8 mouse cellular contexts compared by ENCODE assay signal in the genomic region with DNA sequence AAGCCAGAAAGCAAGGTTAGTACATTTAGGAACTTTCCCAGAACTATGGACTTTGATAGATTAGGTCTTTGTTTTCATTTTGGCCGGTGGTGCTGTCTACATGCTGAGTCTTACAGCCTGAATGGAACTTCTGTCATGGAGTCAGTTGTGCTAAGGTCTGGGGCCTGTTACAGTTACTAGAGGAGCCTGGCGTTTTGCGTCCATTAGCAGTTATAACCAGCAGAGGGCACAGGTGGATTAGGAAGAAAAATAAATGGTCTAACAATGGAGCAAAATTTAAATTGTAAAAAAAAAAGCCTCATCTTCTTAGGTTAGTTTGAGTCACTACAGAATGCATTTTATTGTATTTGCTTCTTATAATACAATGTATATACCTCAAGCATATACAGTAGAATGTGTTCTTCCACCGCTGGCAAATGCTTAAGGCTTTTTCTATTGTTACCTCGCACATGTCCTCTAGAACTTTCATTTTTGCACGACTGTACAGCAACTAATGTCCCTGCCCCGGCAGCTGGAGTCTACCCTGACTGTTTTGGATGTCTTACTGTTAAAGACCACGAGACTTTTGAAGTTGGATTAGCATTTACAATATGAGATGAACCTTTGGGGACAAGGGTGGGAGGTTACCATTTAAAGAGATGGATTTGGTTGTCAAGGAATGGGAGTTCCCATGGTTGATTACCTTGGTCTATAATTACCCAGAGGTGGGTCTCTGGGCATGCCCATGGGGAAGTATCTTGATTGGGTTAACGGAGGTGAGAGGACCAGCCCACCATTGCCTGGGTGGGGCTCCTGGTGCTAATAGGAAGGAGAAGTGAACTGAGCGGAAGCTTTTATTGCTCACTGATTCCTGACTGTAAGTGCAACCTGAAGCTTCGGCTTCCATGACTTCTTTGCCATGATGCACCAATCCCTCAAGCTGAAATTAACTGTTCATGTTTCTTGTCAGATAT. TPM values are rescaled to one million over a fixed set of nuclear protein-coding genes. Genes with fewer than 3 reads are reported as not detected.
A peak's percentile ranks its signal among the peaks of the same experiment; 100 is the strongest.
DNase-seq lines count a peak whose midpoint lies in the region; ATAC-seq and TF ChIP-seq lines count a peak whose summit lies in the region.

No protein-coding gene starts in this region.

- H3K9ac ChIP-seq in hindbrain, postnatal 0 days (replicated peaks; ENCODE audit: low read length), result no peak overlapping the region
- H3K9ac ChIP-seq in lung, embryonic 14.5 days, result no peak overlapping the region

- 0 out of 2 replicates have a peak, but pooled peaks have one; percentile 38 for ATAC-seq in hindbrain, postnatal 0 days
- no peak for ATAC-seq in lung, embryonic 14.5 days (ENCODE audit: insufficient read depth)

- peak; percentile 86 for DNase-seq in heart, adult 11 months
- DNase-seq in heart, embryonic 10.5 days (ENCODE audit: low spot score), result no peak
- DNase-seq in urinary bladder, postnatal 25 days (ENCODE audit: low spot score), result peak; percentile 19
- DNase-seq in urinary bladder, postnatal 4 days (ENCODE audit: low spot score in 2 of 2), result no peak
- peak; percentile 72 for DNase-seq in embryo, embryonic 10.5 days (ENCODE audit: low spot score)
- DNase-seq in hindbrain, postnatal 0 days (ENCODE audit: low spot score), result peak; percentile 82
- DNase-seq in lung, embryonic 14.5 days, result peak; percentile 86
- peak; percentile 31 for DNase-seq in thymus, postnatal 0 days (ENCODE audit: low spot score)

- no peaks in the 10 kb centered on the region for H3K9me3 ChIP-seq in heart, embryonic 10.5 days
- no peaks in the 10 kb centered on the region for H3K9me3 ChIP-seq in hindbrain, postnatal 0 days (ENCODE audit: low read length)
- no peaks in the 10 kb centered on the region for H3K9me3 ChIP-seq in lung, embryonic 14.5 days (ENCODE audit: low read depth, low read length)

- no peak overlapping the region for H3K4me2 ChIP-seq in hindbrain, postnatal 0 days (ENCODE audit: low read depth, low read length)
- H3K4me2 ChIP-seq in lung, embryonic 14.5 days, result no peak overlapping the region

- H3K27me3 ChIP-seq in heart, embryonic 10.5 days (ENCODE audit: insufficient read depth, poor library complexity, severe bottlenecking), result no peaks in the 10 kb centered on the region
- no peaks in the 10 kb centered on the region for H3K27me3 ChIP-seq in hindbrain, postnatal 0 days (ENCODE audit: insufficient read depth, low read length)
- H3K27me3 ChIP-seq in lung, embryonic 14.5 days (ENCODE audit: insufficient read depth, low read length), result no peaks in the 10 kb centered on the region

- H3K4me1 ChIP-seq in heart, embryonic 10.5 days, result no peaks in the 10 kb centered on the region
- H3K4me1 ChIP-seq in hindbrain, postnatal 0 days (ENCODE audit: insufficient read depth, low read length), result no peaks in the 10 kb centered on the region
- H3K4me1 ChIP-seq in lung, embryonic 14.5 days (ENCODE audit: insufficient read depth), result no peaks in the 10 kb centered on the region

- TF ChIP-seq CTCF in hindbrain, postnatal 0 days (IDR thresholded peaks at IDR 0.05; ENCODE audit: low read depth), result peak; percentile 79
- TF ChIP-seq CTCF in lung, embryonic 14.5 days (IDR thresholded peaks at IDR 0.05; ENCODE audit: low read depth), result peak; percentile 74

- WGBS in heart, embryonic 10.5 days, result 61% methylated on average over 11 of the region's 11 CpGs
- 59% methylated on average over 11 of the region's 11 CpGs for WGBS in hindbrain, postnatal 0 days
- 53% methylated on average over 11 of the region's 11 CpGs for WGBS in lung, embryonic 14.5 days

- H3K36me3 ChIP-seq in heart, embryonic 10.5 days, result no peaks in the 10 kb centered on the region
- no peaks in the 10 kb centered on the region for H3K36me3 ChIP-seq in hindbrain, postnatal 0 days (ENCODE audit: insufficient read depth, low read length)
- H3K36me3 ChIP-seq in lung, embryonic 14.5 days (ENCODE audit: insufficient read depth), result no peaks in the 10 kb centered on the region

- H3K27ac ChIP-seq in heart, embryonic 10.5 days, result no peak overlapping the region
- no peak overlapping the region for H3K27ac ChIP-seq in hindbrain, postnatal 0 days
- no peak overlapping the region for H3K27ac ChIP-seq in lung, embryonic 14.5 days (ENCODE audit: low read depth)

- no peak overlapping the region for H3K4me3 ChIP-seq in heart, embryonic 10.5 days
- no peak overlapping the region for H3K4me3 ChIP-seq in hindbrain, postnatal 0 days (ENCODE audit: low read length)
- no peak overlapping the region for H3K4me3 ChIP-seq in lung, embryonic 14.5 days (ENCODE audit: low read depth, low read length)

RNA-seq across cellular contexts. Expression of gene BC048403, which starts 38.2 kb away (rescaled TPM):
- polyA plus RNA-seq in heart, embryonic 10.5 days (2016; fragmentation: Nextera tagmentation; extraction: Ambion mirVana), result 3.1 and 3.9 TPM in 2 replicates
- 2.0 and 3.9 TPM in 2 replicates for total RNA-seq in hindbrain, postnatal 0 days (2014; rRNA removed)
- polyA plus RNA-seq in hindbrain, postnatal 0 days (2015; fragmentation: Nextera tagmentation; extraction: Ambion mirVana), result 1.5 and 1.9 TPM in 2 replicates
- 3.4 and 4.3 TPM in 2 replicates for polyA plus RNA-seq in lung, embryonic 14.5 days (2014; fragmentation: Nextera tagmentation; extraction: Ambion mirVana)
- polyA plus RNA-seq in thymus, postnatal 0 days (2015; fragmentation: Nextera tagmentation; extraction: Ambion mirVana), result 2.1 and 2.4 TPM in 2 replicates

Comparison
In these comparisons a context has a peak if more than half of its experiments do, and no peak if none do; other contexts are left out.
1. DNase-seq: peak in heart, adult 11 months (single experiment), urinary bladder, postnatal 25 days (single experiment), embryo, embryonic 10.5 days (single experiment), hindbrain, postnatal 0 days (single experiment), lung, embryonic 14.5 days (single experiment) and thymus, postnatal 0 days (single experiment); none in heart, embryonic 10.5 days (single experiment) and urinary bladder, postnatal 4 days (0 of 2).